Mouse (Mus musculus) heart, embryonic 14.5 days (tissue): ENCODE results near the gene Hira. TPM values are rescaled to one million over a fixed set of nuclear protein-coding genes. Genes with fewer than 3 reads are reported as not detected.
"Not testable (repeated sequence)": the region's sequence is repeated elsewhere in the genome, so short reads cannot be mapped to it uniquely, and the experiment has no call there.

ENCODE experiments used
- ATAC-seq: fragments of 200-750 bp; cut with Nextera tagmentation; 2 replicates; pipeline ENCODE4 v1.8.0; 2017; ENCODE audit warnings: low read depth, moderate TSS enrichment; ENCODE audit not compliant: insufficient number of reproducible peaks, insufficient read depth, low FRiP score
- H3K27ac ChIP-seq, 2 experiments: fragments of 200-500 bp in 1 of 2; fragments of 300-500 bp in 1 of 2; sonication (generic) in 1 of 2; replicated peaks in 1 of 2; 2 replicates each; pipeline ENCODE4 v1.5.1; 2012 to 2014; ENCODE audit warnings: low read depth in 2 of 2, low read length in 2 of 2, control low read depth in 1 of 2, mild to moderate bottlenecking in 1 of 2, mixed read lengths in 1 of 2; ENCODE audit not compliant: control insufficient read depth in 1 of 2, insufficient read depth in 1 of 2
- H3K27me3 ChIP-seq: fragments of 300-500 bp; sonication (generic); 2 replicates; pipeline ENCODE4 v1.6.1; 2014; ENCODE audit warnings: mild to moderate bottlenecking, low read length, control low read depth; ENCODE audit not compliant: control insufficient read depth, insufficient read depth
- H3K36me3 ChIP-seq: fragments of 300-500 bp; sonication (generic); 2 replicates; pipeline ENCODE4 v1.6.1; 2014; ENCODE audit warnings: mild to moderate bottlenecking, control low read depth, low read length, mixed read lengths; ENCODE audit not compliant: control insufficient read depth, insufficient read depth
- H3K4me1 ChIP-seq, 2 experiments: fragments of 200-500 bp in 1 of 2; fragments of 300-500 bp in 1 of 2; sonication (generic) in 1 of 2; 2 replicates each; pipeline ENCODE4 v1.6.1; 2012 to 2014; ENCODE audit warnings: low read length in 2 of 2, control low read depth in 1 of 2, mixed read lengths in 1 of 2; ENCODE audit not compliant: control insufficient read depth in 2 of 2, insufficient read depth in 2 of 2
- H3K4me2 ChIP-seq: fragments of 300-500 bp; sonication (generic); 2 replicates; pipeline ENCODE4 v1.6.1; 2014; ENCODE audit warnings: mild to moderate bottlenecking, low read length
- H3K4me3 ChIP-seq, 2 experiments: fragments of 200-500 bp in 1 of 2; fragments of 300-500 bp in 1 of 2; sonication (generic) in 1 of 2; 2 replicates each; pipeline ENCODE4 v1.5.1; 2012 to 2014; ENCODE audit warnings: low read length in 2 of 2, mild to moderate bottlenecking in 2 of 2, control low read depth in 1 of 2, low read depth in 1 of 2, moderate library complexity in 1 of 2; ENCODE audit not compliant: control insufficient read depth in 1 of 2, insufficient read depth in 1 of 2
- H3K9ac ChIP-seq: fragments of 300-500 bp; sonication (generic); 2 replicates; pipeline ENCODE4 v1.6.1; 2014; ENCODE audit warnings: mild to moderate bottlenecking, low read length
- H3K9me3 ChIP-seq: fragments of 300-500 bp; sonication (generic); 2 replicates; pipeline ENCODE4 v1.6.1; 2016; ENCODE audit warnings: low read length, control low read depth; ENCODE audit not compliant: control insufficient read depth
- WGBS: fragments of 180-500 bp; shearing (Covaris S2); extraction: QIAGEN DNeasy Blood & Tissue Kit; methylation state at CpG from one replicate; pipeline ENCODE4 v1.1.7; 2014; 5-methylcytosine and 5-hydroxymethylcytosine counted together
- polyA plus RNA-seq: library from polyadenylated mRNA; unstranded; fragments of >200 nt; fragmentation: Nextera tagmentation; extraction: Ambion mirVana; gene quantifications from 2 replicates; pipeline ENCODE4 v1.2.1, GENCODE M21; 2014

The Hira gene
- polyA plus RNA-seq, 1 experiment from 2014 or later, result 10.9 TPM

GRCm38 (mm10) chr16:18963486-18963885 is 86.6 kb downstream of the Hira start:
- Histone ChIP-seq H3K9ac (no peak overlapping the region), H3K4me2 (no peak overlapping the region), H3K27me3 (no peaks in the 10 kb centered on the region), H3K9me3 (peaks cover 8% of the 10 kb centered on the region), H3K27ac (no peak overlapping the region), H3K36me3 (peaks cover 66% of the 10 kb centered on the region), H3K4me3 (no peak overlapping the region), H3K4me1 (no peaks in the 10 kb centered on the region)
- ATAC-seq, result no peak

GRCm38 (mm10) chr16:18969420-18970128 is 92.7 kb downstream of the Hira start:
- H3K9ac ChIP-seq, result no peak overlapping the region

GRCm38 (mm10) chr16:18970837-18971236 is 94.0 kb downstream of the Hira start:
- Histone ChIP-seq H3K4me3 (no peak overlapping the region), H3K27ac (peak overlapping the region; percentile 69 to 73), H3K9me3 (no peaks in the 10 kb centered on the region), H3K9ac (no peak overlapping the region), H3K4me2 (no peak overlapping the region), H3K36me3 (peaks cover 37% of the 10 kb centered on the region), H3K4me1 (peaks cover 13 to 28% of the 10 kb centered on the region in 2 experiments), H3K27me3 (no peaks in the 10 kb centered on the region)
- peak; percentile 26; the same call in 1 of the 2 replicates for ATAC-seq
- 9% methylated on average over 3 of the region's 3 CpGs for WGBS

More at GRCm38 (mm10) chr16:18969420-18970128, 92.7 kb downstream of the Hira start:
- Histone ChIP-seq H3K9me3 (no peaks in the 10 kb centered on the region), H3K4me1 (peaks cover 13 to 28% of the 10 kb centered on the region in 2 experiments), H3K36me3 (peaks cover 43% of the 10 kb centered on the region), H3K4me3 (no peak overlapping the region), H3K27me3 (no peaks in the 10 kb centered on the region), H3K4me2 (no peak overlapping the region), H3K27ac (peak overlapping the region in 1 of 2 experiments; percentile 41; a peak in 2 of 4 replicates)
- ATAC-seq, result no peak
- 59% methylated on average over 9 of the region's 9 CpGs for WGBS

GRCm38 (mm10) chr16:18975665-18976064 is 98.8 kb downstream of the Hira start:
- 85% methylated on average over 23 of the region's 23 CpGs for WGBS
- H3K27me3 ChIP-seq, H3K9me3 ChIP-seq, H3K4me2 ChIP-seq, H3K4me3 ChIP-seq, ATAC-seq, H3K36me3 ChIP-seq, H3K27ac ChIP-seq, H3K9ac ChIP-seq: not testable (repeated sequence)
- peaks cover 3 to 15% of the 10 kb centered on the region in 2 experiments; a peak in 2 of 4 replicates for H3K4me1 ChIP-seq

GRCm38 (mm10) chr16:18976315-18976714 is 99.5 kb downstream of the Hira start:
- 0 out of 2 replicates have a peak, but pooled peaks cover 4% of the 10 kb centered on the region for H3K36me3 ChIP-seq
- no peak overlapping the region for H3K27ac ChIP-seq
- H3K9ac ChIP-seq, result no peak overlapping the region
- ATAC-seq, result no peak
- H3K9me3 ChIP-seq, result peaks cover 4% of the 10 kb centered on the region; the same call in 1 of the 2 replicates
- H3K27me3 ChIP-seq, result no peaks in the 10 kb centered on the region
- H3K4me2 ChIP-seq, result peak overlapping the region; percentile 38
- H3K4me1 ChIP-seq, result peaks cover 0 to 8% of the 10 kb centered on the region in 2 experiments; a peak in 1 of 4 replicates
- H3K4me3 ChIP-seq, result 0 out of 4 replicates have a peak overlapping the region, but pooled peaks of 1 of the 2 experiments have one; percentile 9
- WGBS, result 73% methylated on average over 21 of the region's 23 CpGs

- Histone ChIP-seq H3K27ac (no peak overlapping the region), H3K4me1 (no peaks in the 10 kb centered on the region), H3K9me3 (no peaks in the 10 kb centered on the region), H3K9ac (no peak overlapping the region), H3K4me3 (no peak overlapping the region), H3K36me3 (no peaks in the 10 kb centered on the region), H3K4me2 (no peak overlapping the region), H3K27me3 (no peaks in the 10 kb centered on the region)
- ATAC-seq, result no peak
- WGBS, result 83% methylated on average over 3 of the region's 3 CpGs
Measured at GRCm38 (mm10) chr16:18986381-18986780, 109.5 kb downstream of the Hira start.

- no peak overlapping the region for H3K4me3 ChIP-seq
- H3K36me3 ChIP-seq, result no peaks in the 10 kb centered on the region
- no peak overlapping the region for H3K27ac ChIP-seq
- H3K4me2 ChIP-seq, result no peak overlapping the region
- no peaks in the 10 kb centered on the region for H3K27me3 ChIP-seq
- WGBS, result 89% methylated on average over 5 of the region's 5 CpGs
- H3K4me1 ChIP-seq, result no peaks in the 10 kb centered on the region
- H3K9me3 ChIP-seq, result no peaks in the 10 kb centered on the region
- no peak overlapping the region for H3K9ac ChIP-seq
- ATAC-seq, result no peak
Measured at GRCm38 (mm10) chr16:18986860-18987259, 110.0 kb downstream of the Hira start.
